Mouse (Mus musculus): ENCODE data around the gene Prkd2. TPM values are rescaled to one million over a fixed set of nuclear protein-coding genes. Genes with fewer than 3 reads are reported as not detected.

Gene Prkd2
- polyA plus RNA-seq, 1 experiment from 2014 or later, result 11.1 TPM

DNA sequence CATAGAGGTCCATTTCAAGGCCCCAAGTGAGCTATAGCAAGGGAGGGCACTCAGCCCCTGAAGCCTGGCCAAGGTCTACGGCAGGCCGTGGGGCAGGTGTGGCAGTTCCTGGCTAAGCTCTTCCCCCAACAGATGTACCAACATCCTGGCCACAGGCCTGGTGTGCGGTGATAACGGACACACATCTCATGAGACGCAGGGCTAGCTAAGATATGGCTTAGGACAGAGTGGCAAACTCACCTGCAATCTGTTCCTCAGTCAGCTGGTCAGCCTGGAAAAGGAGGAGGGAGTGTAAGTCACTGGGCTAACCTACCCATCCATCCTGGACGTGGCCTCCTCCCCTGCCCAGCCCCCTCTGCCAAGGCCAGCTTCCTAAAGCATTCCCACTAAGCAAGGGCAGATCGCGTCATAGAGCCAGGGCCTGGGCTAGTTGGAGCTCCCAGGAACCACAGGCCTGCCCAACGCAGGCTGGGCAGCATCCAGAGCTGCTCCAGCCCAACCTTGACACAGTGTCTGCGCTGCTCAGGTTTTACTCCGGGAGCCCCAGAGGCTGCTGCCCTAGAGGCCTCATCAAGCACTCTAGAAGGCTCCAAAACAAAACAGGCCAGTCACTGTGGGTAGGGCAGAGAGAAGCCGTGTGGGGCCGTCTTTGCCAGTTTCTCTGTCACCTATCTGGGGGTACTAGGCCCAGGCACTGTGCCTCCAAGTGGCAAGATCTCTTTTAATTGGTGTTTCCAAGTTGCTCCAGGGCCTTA, 76.9 kb downstream of the Prkd2 start:
- Histone ChIP-seq H3K9ac (ENCODE audit: low read length) (peak overlapping the region; percentile 38), H3K27me3 (ENCODE audit: control insufficient read depth, insufficient read depth, low read length) (no peaks in the 10 kb centered on the region), H3K9me3 (replicated peaks; ENCODE audit: control insufficient read depth, low read length) (no peaks in the 10 kb centered on the region), H3K36me3 (ENCODE audit: control insufficient read depth, insufficient read depth, low read length) (peaks cover 18% of the 10 kb centered on the region), H3K4me2 (ENCODE audit: low read depth, low read length) (no peak overlapping the region), H3K4me3 (replicated peaks; ENCODE audit: low read length) (no peak overlapping the region), H3K4me1 (ENCODE audit: control insufficient read depth, insufficient read depth, low read length) (peaks cover 33% of the 10 kb centered on the region), H3K27ac (ENCODE audit: low read length) (no peak overlapping the region)
- 72% methylated on average over 13 of the region's 13 CpGs for WGBS
- no peak for ATAC-seq (ENCODE audit: insufficient read depth, low FRiP score)

Other genes starting within 250 kb of the Prkd2 start
- gene Arhgap35, start 227.9 kb upstream of the Prkd2 start, polyA plus RNA-seq (2015; fragmentation: Nextera tagmentation; extraction: Ambion mirVana), result 10.7 and 11.4 TPM in 2 replicates
- gene Ceacam15, start 167.2 kb upstream of the Prkd2 start, polyA plus RNA-seq (2015; fragmentation: Nextera tagmentation; extraction: Ambion mirVana), result not detected in 2 replicates
- gene Ceacam9, start 121.0 kb upstream of the Prkd2 start, polyA plus RNA-seq (2015; fragmentation: Nextera tagmentation; extraction: Ambion mirVana), result not detected in 2 replicates
- 229 and 231 TPM in 2 replicates for gene Ap2s1, start 104.5 kb upstream of the Prkd2 start, polyA plus RNA-seq (2015; fragmentation: Nextera tagmentation; extraction: Ambion mirVana)
- 43.1 and 46.6 TPM in 2 replicates for gene Slc1a5, start 61.6 kb upstream of the Prkd2 start, polyA plus RNA-seq (2015; fragmentation: Nextera tagmentation; extraction: Ambion mirVana)
- 68.5 and 80.0 TPM in 2 replicates for gene Strn4, start 27.0 kb upstream of the Prkd2 start, polyA plus RNA-seq (2015; fragmentation: Nextera tagmentation; extraction: Ambion mirVana)
- gene Fkrp, start 26.2 kb upstream of the Prkd2 start, polyA plus RNA-seq (2015; fragmentation: Nextera tagmentation; extraction: Ambion mirVana), result 18.1 and 21.4 TPM in 2 replicates
- gene Dact3, start 32.4 kb downstream of the Prkd2 start, polyA plus RNA-seq (2015; fragmentation: Nextera tagmentation; extraction: Ambion mirVana), result 2.3 TPM in 2 replicates
- 9.7 and 12.0 TPM in 2 replicates for gene Gng8, start 48.9 kb downstream of the Prkd2 start, polyA plus RNA-seq (2015; fragmentation: Nextera tagmentation; extraction: Ambion mirVana)
- gene Ptgir, start 63.6 kb downstream of the Prkd2 start, polyA plus RNA-seq (2015; fragmentation: Nextera tagmentation; extraction: Ambion mirVana), result 3.0 and 3.2 TPM in 2 replicates
- 120 and 126 TPM in 2 replicates for gene Calm3, start 81.2 kb downstream of the Prkd2 start, polyA plus RNA-seq (2015; fragmentation: Nextera tagmentation; extraction: Ambion mirVana)
- 7.8 and 10.2 TPM in 2 replicates for gene Pnmal2, start 101.8 kb downstream of the Prkd2 start, polyA plus RNA-seq (2015; fragmentation: Nextera tagmentation; extraction: Ambion mirVana)
- gene Pnmal1, start 116.8 kb downstream of the Prkd2 start, polyA plus RNA-seq (2015; fragmentation: Nextera tagmentation; extraction: Ambion mirVana), result 3.2 and 3.4 TPM in 2 replicates
- 0.25 and 0.35 TPM in 2 replicates for gene Gm42372, start 140.2 kb downstream of the Prkd2 start, polyA plus RNA-seq (2015; fragmentation: Nextera tagmentation; extraction: Ambion mirVana)
- gene Ccdc8, start 149.8 kb downstream of the Prkd2 start, polyA plus RNA-seq (2015; fragmentation: Nextera tagmentation; extraction: Ambion mirVana), result 40.4 and 45.1 TPM in 2 replicates
- gene Ppp5c, start 185.0 kb downstream of the Prkd2 start, polyA plus RNA-seq (2015; fragmentation: Nextera tagmentation; extraction: Ambion mirVana), result 87.9 and 95.6 TPM in 2 replicates
- 49.6 and 60.1 TPM in 2 replicates for gene Hif3a, start 219.5 kb downstream of the Prkd2 start, polyA plus RNA-seq (2015; fragmentation: Nextera tagmentation; extraction: Ambion mirVana)
- gene Psg16, start 231.1 kb downstream of the Prkd2 start, polyA plus RNA-seq (2015; fragmentation: Nextera tagmentation; extraction: Ambion mirVana), result 0.46 and 0.77 TPM in 2 replicates

All from stomach, embryonic 16.5 days (tissue).